Mouse (Mus musculus) bone marrow macrophage, adult 2 months (primary cell): Measurements from ENCODE around the gene Nodal.

Experiments
- CTCF ChIP-seq: IDR thresholded peaks from 2 replicates; pipeline ENCODE4 v1.5.1; 2012; ENCODE audit warnings: low read depth, mild to moderate bottlenecking, low read length, moderate library complexity
- POLR2A ChIP-seq: IDR thresholded peaks from 2 replicates; pipeline ENCODE4 v1.6.1; 2012; ENCODE audit warnings: mild to moderate bottlenecking, low read depth, low read length, borderline replicate concordance

- no peak for TF ChIP-seq CTCF
- no peak for TF ChIP-seq POLR2A
These were observed 30.0 kb downstream of the Nodal start for GRCm38 (mm10) chr10:61447581-61448353.
